Mouse (Mus musculus): ENCODE results near the gene Flvcr2. TPM values are rescaled to one million over a fixed set of nuclear protein-coding genes. Genes with fewer than 3 reads are reported as not detected.

The Flvcr2 gene
- polyA plus RNA-seq, 1 experiment: 0.60 TPM

- DNase-seq (ENCODE audit: low read depth in 1 of 2, low spot score in 2 of 2): no peak
- Histone ChIP-seq H3K27me3 (ENCODE audit: control insufficient read depth, insufficient read depth, low read length) (no peaks in the 10 kb centered on the region), H3K4me1 (ENCODE audit: control insufficient read depth, insufficient read depth, insufficient read length) (no peaks in the 10 kb centered on the region), H3K27ac (ENCODE audit: insufficient read depth, low read length) (no peak overlapping the region), H3K36me3 (ENCODE audit: control insufficient read depth, insufficient read depth, low read length) (no peaks in the 10 kb centered on the region), H3K4me3 (ENCODE audit: extremely low read depth, insufficient read depth, insufficient read length) (no peak overlapping the region)
- no peak for TF ChIP-seq POLR2A (IDR thresholded peaks at IDR 0.05; ENCODE audit: low read depth, low read length)
- no peak for TF ChIP-seq CTCF (IDR thresholded peaks at IDR 0.05; ENCODE audit: extremely low read depth, insufficient read depth, insufficient read length, insufficient replicate concordance)
- 77% methylated on average over 3 of the region's 3 CpGs for WGBS
These were observed 35.3 kb downstream of the Flvcr2 start for GRCm38 (mm10) chr12:85781606-85782005.

- no peaks in the 10 kb centered on the region for H3K27me3 ChIP-seq (ENCODE audit: control insufficient read depth, insufficient read depth, low read length)
- 67% methylated on average over 19 of the region's 19 CpGs for WGBS
- H3K36me3 ChIP-seq (ENCODE audit: control insufficient read depth, insufficient read depth, low read length): no peaks in the 10 kb centered on the region
- H3K27ac ChIP-seq (ENCODE audit: insufficient read depth, low read length): no peak overlapping the region
- no peaks in the 10 kb centered on the region for H3K4me1 ChIP-seq (ENCODE audit: control insufficient read depth, insufficient read depth, insufficient read length)
- TF ChIP-seq POLR2A (IDR thresholded peaks at IDR 0.05; ENCODE audit: low read depth, low read length): no peak
- no peak for TF ChIP-seq CTCF (IDR thresholded peaks at IDR 0.05; ENCODE audit: extremely low read depth, insufficient read depth, insufficient read length, insufficient replicate concordance)
- DNase-seq (ENCODE audit: low read depth in 1 of 2, low spot score in 2 of 2): no peak
- no peak overlapping the region for H3K4me3 ChIP-seq (ENCODE audit: extremely low read depth, insufficient read depth, insufficient read length)
These were observed 38.8 kb downstream of the Flvcr2 start for GRCm38 (mm10) chr12:85784916-85785815.

- Histone ChIP-seq H3K36me3 (ENCODE audit: control insufficient read depth, insufficient read depth, low read length) (no peaks in the 10 kb centered on the region), H3K27ac (ENCODE audit: insufficient read depth, low read length) (no peak overlapping the region), H3K27me3 (ENCODE audit: control insufficient read depth, insufficient read depth, low read length) (no peaks in the 10 kb centered on the region), H3K4me3 (ENCODE audit: extremely low read depth, insufficient read depth, insufficient read length) (no peak overlapping the region), H3K4me1 (ENCODE audit: control insufficient read depth, insufficient read depth, insufficient read length) (no peaks in the 10 kb centered on the region)
- no peak for TF ChIP-seq POLR2A (IDR thresholded peaks at IDR 0.05; ENCODE audit: low read depth, low read length)
- TF ChIP-seq CTCF (IDR thresholded peaks at IDR 0.05; ENCODE audit: extremely low read depth, insufficient read depth, insufficient read length, insufficient replicate concordance): no peak
- 90% methylated on average over 4 of the region's 4 CpGs for WGBS
- DNase-seq (ENCODE audit: low read depth in 1 of 2, low spot score in 2 of 2): no peak
These were observed 45.8 kb downstream of the Flvcr2 start for GRCm38 (mm10) chr12:85792158-85792557.

GRCm38 (mm10) chr12:85792821-85793346, 46.5 kb downstream of the Flvcr2 start:
- TF ChIP-seq POLR2A (IDR thresholded peaks at IDR 0.05; ENCODE audit: low read depth, low read length) (no peak), CTCF (IDR thresholded peaks at IDR 0.05; ENCODE audit: extremely low read depth, insufficient read depth, insufficient read length, insufficient replicate concordance) (no peak)
- H3K36me3 ChIP-seq (ENCODE audit: control insufficient read depth, insufficient read depth, low read length): no peaks in the 10 kb centered on the region
- H3K4me3 ChIP-seq (ENCODE audit: extremely low read depth, insufficient read depth, insufficient read length): no peak overlapping the region
- H3K27me3 ChIP-seq (ENCODE audit: control insufficient read depth, insufficient read depth, low read length): no peaks in the 10 kb centered on the region
- no peak for DNase-seq (ENCODE audit: low read depth in 1 of 2, low spot score in 2 of 2)
- H3K27ac ChIP-seq (ENCODE audit: insufficient read depth, low read length): no peak overlapping the region
- no peaks in the 10 kb centered on the region for H3K4me1 ChIP-seq (ENCODE audit: control insufficient read depth, insufficient read depth, insufficient read length)
- WGBS: 77% methylated on average over 6 of the region's 6 CpGs

- H3K4me3 ChIP-seq (ENCODE audit: extremely low read depth, insufficient read depth, insufficient read length): no peak overlapping the region
- H3K27me3 ChIP-seq (ENCODE audit: control insufficient read depth, insufficient read depth, low read length): no peaks in the 10 kb centered on the region
- no peaks in the 10 kb centered on the region for H3K36me3 ChIP-seq (ENCODE audit: control insufficient read depth, insufficient read depth, low read length)
- TF ChIP-seq CTCF (IDR thresholded peaks at IDR 0.05; ENCODE audit: extremely low read depth, insufficient read depth, insufficient read length, insufficient replicate concordance) (no peak), POLR2A (IDR thresholded peaks at IDR 0.05; ENCODE audit: low read depth, low read length) (no peak)
- WGBS: 80% methylated on average over 2 of the region's 2 CpGs
- no peak for DNase-seq (ENCODE audit: low read depth in 1 of 2, low spot score in 2 of 2)
- no peaks in the 10 kb centered on the region for H3K4me1 ChIP-seq (ENCODE audit: control insufficient read depth, insufficient read depth, insufficient read length)
- H3K27ac ChIP-seq (ENCODE audit: insufficient read depth, low read length): no peak overlapping the region
These were observed 47.8 kb downstream of the Flvcr2 start for GRCm38 (mm10) chr12:85794094-85794493.

- TF ChIP-seq POLR2A (IDR thresholded peaks at IDR 0.05; ENCODE audit: low read depth, low read length) (no peak), CTCF (IDR thresholded peaks at IDR 0.05; ENCODE audit: extremely low read depth, insufficient read depth, insufficient read length, insufficient replicate concordance) (no peak)
- no peak for DNase-seq (ENCODE audit: low read depth in 1 of 2, low spot score in 2 of 2)
These were observed 49.2 kb downstream of the Flvcr2 start for GRCm38 (mm10) chr12:85795551-85795950.

GRCm38 (mm10) chr12:85800031-85800430, 53.7 kb downstream of the Flvcr2 start:
- no peak for DNase-seq (ENCODE audit: low read depth in 1 of 2, low spot score in 2 of 2)
- H3K27me3 ChIP-seq (ENCODE audit: control insufficient read depth, insufficient read depth, low read length): no peaks in the 10 kb centered on the region
- 84% methylated on average over 9 of the region's 9 CpGs for WGBS
- H3K4me3 ChIP-seq (ENCODE audit: extremely low read depth, insufficient read depth, insufficient read length): no peak overlapping the region
- no peaks in the 10 kb centered on the region for H3K36me3 ChIP-seq (ENCODE audit: control insufficient read depth, insufficient read depth, low read length)
- no peak for TF ChIP-seq CTCF (IDR thresholded peaks at IDR 0.05; ENCODE audit: extremely low read depth, insufficient read depth, insufficient read length, insufficient replicate concordance)
- no peak for TF ChIP-seq POLR2A (IDR thresholded peaks at IDR 0.05; ENCODE audit: low read depth, low read length)
- H3K4me1 ChIP-seq (ENCODE audit: control insufficient read depth, insufficient read depth, insufficient read length): no peaks in the 10 kb centered on the region
- H3K27ac ChIP-seq (ENCODE audit: insufficient read depth, low read length): no peak overlapping the region

More at GRCm38 (mm10) chr12:85795551-85795950, 49.2 kb downstream of the Flvcr2 start:
- Histone ChIP-seq H3K27ac (ENCODE audit: insufficient read depth, low read length) (no peak overlapping the region), H3K4me1 (ENCODE audit: control insufficient read depth, insufficient read depth, insufficient read length) (no peaks in the 10 kb centered on the region), H3K36me3 (ENCODE audit: control insufficient read depth, insufficient read depth, low read length) (no peaks in the 10 kb centered on the region), H3K27me3 (ENCODE audit: control insufficient read depth, insufficient read depth, low read length) (no peaks in the 10 kb centered on the region), H3K4me3 (ENCODE audit: extremely low read depth, insufficient read depth, insufficient read length) (no peak overlapping the region)
- 53% methylated on average over 1 of the region's 1 CpGs for WGBS

Measured in spleen, adult 2 months (tissue).